Mouse (Mus musculus) CD4-positive naive resting alpha-beta T cell, adult 76 days (primary cell): ENCODE results near the gene Rnf123. TPM values are rescaled to one million over a fixed set of nuclear protein-coding genes. Genes with fewer than 3 reads are reported as not detected.

Experiments
- total RNA-seq: library from RNA; stranded (reverse); gene quantifications from one replicate; pipeline ENCODE4 v1.2.4, GENCODE M21; 2023

Rnf123 gene
- total RNA-seq: 172 TPM

GRCm38 (mm10) chr9:108082988-108083431, at the start of gene Rnf123:
TSS of gene Rnf123 (minus strand) at chr9:108083346.

GRCm38 (mm10) chr9:108094184-108094941, 11.2 kb upstream of the Rnf123 start, which contains the start of gene Apeh:
TSS of gene Apeh (minus strand) at chr9:108094606.

GRCm38 (mm10) chr9:108080168-108080567, 3.0 kb downstream of the Rnf123 start, which contains the start of gene Mst1:
TSS of gene Mst1 (plus strand) at chr9:108080436.

GRCm38 (mm10) chr9:108052885-108053664, 30.1 kb downstream of the Rnf123 start, which contains the start of gene Amigo3:
TSS of gene Amigo3 (plus strand) at chr9:108053159.

GRCm38 (mm10) chr9:108049016-108049455, 34.1 kb downstream of the Rnf123 start, which contains the start of gene Gmppb:
TSS of gene Gmppb (plus strand) at chr9:108049242.

GRCm38 (mm10) chr9:108001922-108002770, 81.0 kb downstream of the Rnf123 start, which contains the start of gene Ip6k1:
TSS of gene Ip6k1 (plus strand) at chr9:108002501.

Other genes with a start within 250 kb of the Rnf123 start
- gene Rbm6, start 210.1 kb downstream of the Rnf123 start, total RNA-seq: 149 TPM
- gene Mon1a, start 195.2 kb downstream of the Rnf123 start, total RNA-seq: 14.0 TPM
- gene Mst1r, start 176.5 kb downstream of the Rnf123 start, total RNA-seq: not detected
- gene Actl11, start 154.9 kb downstream of the Rnf123 start, total RNA-seq: not detected
- gene Camkv, start 147.7 kb downstream of the Rnf123 start, total RNA-seq: not detected
- gene Traip, start 133.2 kb downstream of the Rnf123 start, total RNA-seq: 7.0 TPM
- gene Uba7, start 107.8 kb downstream of the Rnf123 start, total RNA-seq: 171 TPM
- 1.1 TPM for gene Gm20661, start 100.3 kb downstream of the Rnf123 start, total RNA-seq
- gene Inka1, start 97.5 kb downstream of the Rnf123 start, total RNA-seq: not detected
- gene Cdhr4, start 90.8 kb downstream of the Rnf123 start, total RNA-seq: 2.6 TPM
- 7.3 TPM for gene Gm20662, start 87.0 kb downstream of the Rnf123 start, total RNA-seq
- gene Ip6k1, start 80.8 kb downstream of the Rnf123 start, total RNA-seq: 133 TPM
- 23.7 TPM for gene Gmppb, start 34.1 kb downstream of the Rnf123 start, total RNA-seq
- 5.9 TPM for gene Amigo3, start 30.2 kb downstream of the Rnf123 start, total RNA-seq
- gene Mst1, start 2.9 kb downstream of the Rnf123 start, total RNA-seq: 0.26 TPM
- gene Apeh, start 11.3 kb upstream of the Rnf123 start, total RNA-seq: 121 TPM
- 0.50 TPM for gene Bsn, start 107.0 kb upstream of the Rnf123 start, total RNA-seq
- gene Dag1, start 180.6 kb upstream of the Rnf123 start, total RNA-seq: 21.3 TPM
- gene Nicn1, start 207.1 kb upstream of the Rnf123 start, total RNA-seq: 2.4 TPM
- 1.4 TPM for gene Amt, start 213.5 kb upstream of the Rnf123 start, total RNA-seq
- 371 TPM for gene Rhoa, start 222.8 kb upstream of the Rnf123 start, total RNA-seq
- 7.6 TPM for gene Tcta, start 222.8 kb upstream of the Rnf123 start, total RNA-seq